Mouse (Mus musculus) bone marrow macrophage, adult 2 months (primary cell): Measurements from ENCODE around the gene Ccn6.

Experiments used
- CTCF ChIP-seq: IDR thresholded peaks from 2 replicates; pipeline ENCODE4 v1.5.1; 2012; ENCODE audit warnings: low read depth, mild to moderate bottlenecking, low read length, moderate library complexity
- POLR2A ChIP-seq: IDR thresholded peaks from 2 replicates; pipeline ENCODE4 v1.6.1; 2012; ENCODE audit warnings: mild to moderate bottlenecking, low read depth, low read length, borderline replicate concordance

GRCm38 (mm10) chr10:39106935-39107334 lies 56.7 kb downstream of the Ccn6 start:
- TF ChIP-seq CTCF (no peak), POLR2A (no peak)
